Mouse (Mus musculus) embryonic facial prominence, embryonic 10.5 days (tissue): ENCODE measurements around the gene Tex37. TPM values are rescaled to one million over a fixed set of nuclear protein-coding genes. Genes with fewer than 3 reads are reported as not detected.

Source experiments
- DNase-seq: peaks from one replicate; pipeline ENCODE4 v3.0.0-alpha.2; 2017; ENCODE audit warnings: low spot score
- H3K27ac ChIP-seq: fragments of 300-500 bp; sonication (generic); replicated peaks from 2 replicates; pipeline ENCODE4 v1.5.1; 2016; ENCODE audit warnings: mild to moderate bottlenecking
- H3K27me3 ChIP-seq: fragments of 300-500 bp; sonication (generic); replicated peaks from 2 replicates; pipeline ENCODE4 v1.6.1; 2016; ENCODE audit warnings: low read depth, mild to moderate bottlenecking; ENCODE audit not compliant: poor library complexity, severe bottlenecking
- H3K36me3 ChIP-seq: fragments of 300-500 bp; sonication (generic); replicated peaks from 2 replicates; pipeline ENCODE4 v1.6.1; 2016; ENCODE audit warnings: mild to moderate bottlenecking, moderate library complexity
- H3K4me1 ChIP-seq: fragments of 300-500 bp; sonication (generic); 2 replicates; pipeline ENCODE4 v1.6.1; 2016
- H3K4me3 ChIP-seq: fragments of 300-500 bp; sonication (generic); 2 replicates; pipeline ENCODE4 v1.5.1; 2016; ENCODE audit warnings: mild to moderate bottlenecking, moderate library complexity
- H3K9me3 ChIP-seq: fragments of 300-500 bp; sonication (generic); 2 replicates; pipeline ENCODE4 v1.6.1; 2016; ENCODE audit warnings: mild to moderate bottlenecking
- WGBS: fragments of 180-500 bp; shearing (Covaris S2); methylation state at CpG from one replicate; pipeline ENCODE4 v1.1.7; 2016; 5-methylcytosine and 5-hydroxymethylcytosine counted together
- polyA plus RNA-seq: library from polyadenylated mRNA; unstranded; fragments of >200 nt; fragmentation: Nextera tagmentation; extraction: Ambion mirVana; gene quantifications from 2 replicates; pipeline ENCODE4 v1.2.1, GENCODE M21; 2016

Tex37 gene
- polyA plus RNA-seq, 1 experiment from 2014 or later, result not detected

DNA sequence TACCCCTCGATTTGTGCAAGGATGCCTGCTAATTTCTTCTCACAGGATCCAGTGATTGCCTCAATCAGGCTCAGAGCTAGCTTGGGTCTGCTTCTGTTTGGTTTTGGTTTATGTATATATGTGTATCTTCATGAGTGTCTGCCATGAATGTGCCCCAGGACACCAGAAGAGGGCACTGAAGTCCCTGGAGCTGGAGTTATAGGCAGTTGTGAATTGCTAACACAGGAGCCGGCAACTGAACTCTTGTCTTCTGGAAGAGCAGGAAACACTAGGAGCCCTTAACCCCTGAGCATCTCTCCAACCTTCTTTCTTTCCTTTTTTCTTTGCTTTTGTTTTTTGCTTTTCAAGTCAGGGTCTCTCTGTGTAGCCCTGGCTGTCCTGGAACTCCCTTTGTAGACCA is 13.1 kb upstream of the Tex37 start:
- 86% methylated on average over 2 of the region's 2 CpGs for WGBS
- DNase-seq, result no peak
- H3K27ac ChIP-seq, result no peak overlapping the region

DNA sequence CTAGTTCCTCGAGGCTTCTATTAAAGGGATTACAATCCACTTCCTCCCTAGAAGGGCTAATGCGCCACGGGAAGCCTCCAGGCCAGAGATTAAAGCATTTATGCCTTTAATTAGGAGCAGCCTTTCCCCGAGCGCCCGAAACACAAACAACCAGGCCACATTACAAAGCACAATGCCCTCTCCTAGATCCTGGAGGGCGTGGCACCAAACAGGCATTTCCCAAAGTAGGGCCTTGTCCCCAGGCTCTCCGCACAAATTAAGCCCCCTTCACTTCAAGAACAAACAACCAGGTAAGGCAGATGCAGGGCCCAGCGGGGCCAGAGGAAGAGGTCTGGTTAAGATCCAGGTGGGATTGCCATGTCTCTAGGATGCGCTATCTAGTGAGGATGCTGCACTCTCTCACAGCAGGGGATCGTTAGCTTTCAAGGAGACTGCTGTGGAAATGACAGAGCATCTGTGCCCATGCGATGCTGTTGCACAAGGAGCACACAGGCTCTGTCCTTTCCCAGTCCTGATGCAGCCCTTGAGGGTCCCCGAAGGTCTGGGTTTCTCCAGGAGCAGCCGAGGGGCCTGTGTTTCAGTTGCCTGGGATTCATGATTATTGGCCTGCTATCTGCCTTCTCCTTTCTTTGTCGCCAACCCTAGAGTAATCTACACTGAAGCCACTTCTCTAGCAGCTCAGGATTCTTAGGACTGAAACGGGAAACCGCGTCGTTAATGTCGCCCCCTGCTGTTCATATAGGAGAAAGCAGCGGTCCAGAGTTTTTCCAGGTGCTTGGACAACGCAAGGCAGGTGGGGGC is 2.7 kb upstream of the Tex37 start:
- peak; percentile 71 for DNase-seq
- Histone ChIP-seq H3K4me1 (peaks cover 11% of the 10 kb centered on the region), H3K9me3 (no peaks in the 10 kb centered on the region), H3K27me3 (0 out of 2 replicates have a peak, but pooled peaks cover 4% of the 10 kb centered on the region), H3K27ac (peak overlapping the region; percentile 70), H3K4me3 (peak overlapping the region; percentile 49), H3K36me3 (no peaks in the 10 kb centered on the region)
- WGBS, result 1% methylated on average over 22 of the region's 22 CpGs

More for the DNA sequence above, 13.1 kb upstream of the Tex37 start:
- Histone ChIP-seq H3K9me3 (no peaks in the 10 kb centered on the region), H3K4me1 (peaks cover 5% of the 10 kb centered on the region; the same call in 1 of the 2 replicates), H3K36me3 (no peaks in the 10 kb centered on the region), H3K27me3 (no peaks in the 10 kb centered on the region), H3K4me3 (no peak overlapping the region)

DNA sequence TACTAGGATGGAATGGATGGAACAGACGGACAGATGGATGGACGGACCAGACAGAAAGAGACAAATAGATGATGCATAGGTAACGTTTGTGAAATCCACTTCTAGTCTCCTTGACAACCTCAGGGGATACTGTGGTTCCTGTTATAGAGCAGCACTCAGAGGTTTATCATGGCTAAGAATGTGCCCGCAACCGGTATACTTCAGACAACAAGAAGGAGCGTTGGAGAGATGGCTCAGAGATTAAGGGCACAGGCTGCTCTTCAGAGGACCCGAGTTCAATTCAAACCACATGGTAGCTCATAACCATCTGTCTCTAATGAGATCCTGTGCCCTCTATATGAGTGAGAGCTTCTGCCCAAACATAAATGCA is 6.3 kb downstream of the Tex37 start:
- Histone ChIP-seq H3K36me3 (no peaks in the 10 kb centered on the region), H3K9me3 (no peaks in the 10 kb centered on the region), H3K27me3 (peaks cover 26% of the 10 kb centered on the region), H3K4me3 (no peak overlapping the region), H3K4me1 (peaks cover 12% of the 10 kb centered on the region), H3K27ac (no peak overlapping the region)
- WGBS, result 70% methylated on average over 7 of the region's 7 CpGs
- no peak for DNase-seq

DNA sequence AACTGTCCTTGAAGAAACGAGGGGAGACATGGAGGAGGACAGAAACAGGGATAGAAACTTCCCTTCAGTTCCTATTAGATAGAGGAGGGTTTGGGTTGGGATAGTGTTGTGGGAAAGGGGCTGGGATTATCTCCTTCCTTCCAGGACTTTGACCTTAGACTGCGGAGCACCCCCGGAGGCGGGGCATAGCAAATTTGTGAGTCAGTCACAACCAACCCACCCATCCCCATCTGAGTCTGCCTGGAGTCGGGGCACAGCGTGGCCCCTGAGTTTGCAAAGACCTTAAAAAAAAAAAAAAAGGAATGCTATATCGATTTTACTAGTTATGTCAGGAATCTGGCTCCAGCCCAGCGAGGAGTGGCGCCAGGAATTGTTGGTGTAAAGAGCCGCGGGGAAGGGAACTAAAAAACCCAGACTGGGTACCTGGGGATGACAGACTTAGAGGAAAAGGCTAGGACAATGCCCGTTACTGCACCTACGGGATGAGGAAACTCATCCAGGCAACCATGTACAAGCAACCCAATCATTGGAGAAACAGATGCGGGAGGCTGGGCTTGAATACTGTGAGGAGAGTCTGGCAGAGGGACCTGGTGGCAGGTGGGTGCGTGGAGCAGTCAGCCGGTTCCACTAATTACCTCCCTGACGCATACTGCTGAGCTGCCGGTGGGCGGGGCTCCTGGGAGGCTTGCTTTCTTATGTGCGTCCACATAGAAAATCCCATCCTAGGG is 6.9 kb downstream of the Tex37 start:
- Histone ChIP-seq H3K27me3 (peaks cover 26% of the 10 kb centered on the region), H3K27ac (no peak overlapping the region), H3K4me1 (peaks cover 12% of the 10 kb centered on the region), H3K4me3 (peak overlapping the region; percentile 33; the same call in 1 of the 2 replicates), H3K36me3 (peaks cover 1% of the 10 kb centered on the region), H3K9me3 (no peaks in the 10 kb centered on the region)
- DNase-seq, result peak; percentile 28
- WGBS, result 11% methylated on average over 20 of the region's 20 CpGs

DNA sequence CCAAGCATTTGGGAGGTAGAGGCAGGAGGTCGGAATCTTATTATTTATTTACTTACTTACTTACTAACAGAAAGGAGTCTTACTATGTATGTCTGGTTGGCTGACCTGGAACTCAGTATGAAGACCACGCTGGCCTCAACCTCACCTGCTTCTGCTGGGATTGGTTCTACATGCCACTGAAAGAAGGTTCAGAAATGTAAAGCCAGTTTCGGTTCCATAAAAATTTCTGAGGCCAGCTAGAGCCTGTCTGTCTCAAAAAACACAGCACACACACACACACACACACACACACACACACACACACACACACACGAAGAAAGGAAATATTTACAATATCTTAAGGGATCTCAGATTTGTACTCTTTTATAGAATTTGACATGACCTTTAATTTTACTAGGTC is 8.4 kb downstream of the Tex37 start:
- Histone ChIP-seq H3K27me3 (peaks cover 26% of the 10 kb centered on the region), H3K27ac (no peak overlapping the region), H3K4me1 (peaks cover 12% of the 10 kb centered on the region), H3K36me3 (peaks cover 17% of the 10 kb centered on the region), H3K9me3 (no peaks in the 10 kb centered on the region), H3K4me3 (no peak overlapping the region)
- 76% methylated on average over 4 of the region's 4 CpGs for WGBS
- DNase-seq, result no peak

DNA sequence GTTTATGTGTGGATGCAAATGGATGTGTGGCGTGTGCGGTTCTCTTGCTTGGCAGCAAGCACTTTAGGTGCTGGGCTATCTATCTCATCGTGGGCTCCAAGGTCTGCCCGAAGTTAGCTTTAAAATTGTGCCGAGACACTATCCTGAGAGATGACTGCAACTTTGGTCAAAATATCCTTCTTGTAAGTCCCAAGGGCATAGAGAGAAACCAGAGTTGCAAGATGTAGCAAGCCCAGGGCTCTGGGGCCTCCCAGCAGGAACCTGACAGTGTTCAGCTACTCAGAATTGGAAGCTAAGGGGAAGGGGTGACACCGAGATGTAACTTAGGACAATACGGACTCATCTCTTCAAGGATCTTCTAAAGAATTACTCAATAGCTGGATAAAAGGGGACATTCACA is 9.2 kb downstream of the Tex37 start:
- Histone ChIP-seq H3K4me1 (peaks cover 12% of the 10 kb centered on the region), H3K4me3 (no peak overlapping the region), H3K9me3 (no peaks in the 10 kb centered on the region), H3K27me3 (peaks cover 26% of the 10 kb centered on the region), H3K27ac (no peak overlapping the region), H3K36me3 (peaks cover 20% of the 10 kb centered on the region)
- WGBS, result 92% methylated on average over 7 of the region's 7 CpGs
- no peak for DNase-seq

DNA sequence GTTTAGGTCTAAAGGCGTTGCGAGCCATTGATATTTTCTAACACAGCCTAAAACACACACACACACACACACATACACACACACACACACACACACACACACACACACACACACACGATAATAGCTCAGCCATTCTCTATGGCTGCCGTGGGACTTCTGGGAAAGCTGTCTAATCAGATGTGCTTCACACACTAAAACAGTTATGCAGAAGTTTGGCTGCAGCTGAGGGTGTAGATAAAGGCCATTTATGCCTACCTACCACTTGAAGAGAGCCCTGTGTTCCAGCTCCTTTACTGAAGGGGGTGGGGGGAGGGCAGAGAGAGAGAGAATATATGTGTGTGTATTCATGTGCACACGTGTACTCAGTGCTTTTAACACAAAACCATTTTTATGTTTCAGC is 15.0 kb downstream of the Tex37 start:
- H3K27ac ChIP-seq, result no peak overlapping the region
- no peak overlapping the region for H3K4me3 ChIP-seq
- no peaks in the 10 kb centered on the region; the same call in 1 of the 2 replicates for H3K4me1 ChIP-seq
- no peaks in the 10 kb centered on the region for H3K9me3 ChIP-seq
- WGBS, result 93% methylated on average over 5 of the region's 5 CpGs
- no peak for DNase-seq
- H3K27me3 ChIP-seq, result no peaks in the 10 kb centered on the region
- peaks cover 52% of the 10 kb centered on the region for H3K36me3 ChIP-seq

DNA sequence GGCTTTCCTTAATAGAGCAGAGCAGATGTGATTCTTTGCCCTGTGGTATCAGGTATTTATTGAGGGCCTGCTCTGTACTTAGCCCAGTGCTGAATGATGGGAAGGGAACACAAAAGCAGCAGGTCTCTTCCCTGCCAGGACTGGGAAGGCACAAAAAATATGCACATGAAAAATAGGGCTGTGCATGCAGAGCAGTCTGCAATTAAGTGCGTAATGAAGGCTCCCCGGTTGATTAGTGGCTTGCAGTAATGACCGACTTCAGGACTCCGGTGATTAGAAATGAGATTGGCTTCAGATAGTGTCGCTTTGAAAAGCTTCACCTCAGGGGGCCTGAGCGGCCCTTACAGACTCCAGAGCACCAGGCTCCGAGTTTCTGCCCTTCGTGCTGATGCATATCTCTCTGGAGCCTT is 19.1 kb downstream of the Tex37 start:
- WGBS, result 27% methylated on average over 8 of the region's 8 CpGs
- DNase-seq, result no peak
- no peak overlapping the region for H3K4me3 ChIP-seq

DNA sequence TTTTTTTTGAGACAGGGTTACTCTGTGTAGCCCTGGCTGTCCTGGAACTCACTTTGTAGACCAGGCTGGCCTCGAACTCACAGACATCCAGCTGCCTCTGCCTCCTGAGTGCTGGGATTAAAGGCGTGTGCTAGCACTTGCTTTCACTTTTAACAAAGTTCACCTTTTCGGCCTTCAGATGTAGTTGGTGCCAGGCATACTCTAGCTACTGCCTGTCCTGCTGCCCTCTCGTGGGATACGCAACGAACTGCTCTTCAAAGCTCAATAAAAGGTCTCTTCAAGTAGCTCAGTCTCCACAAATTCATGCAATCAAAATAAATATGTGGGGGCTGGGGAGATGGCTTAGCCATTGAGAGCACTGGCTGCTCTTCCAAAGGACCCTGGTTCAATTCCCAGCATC is 20.6 kb downstream of the Tex37 start:
- Histone ChIP-seq H3K27ac (no peak overlapping the region), H3K27me3 (no peaks in the 10 kb centered on the region), H3K4me1 (no peaks in the 10 kb centered on the region; the same call in 1 of the 2 replicates), H3K36me3 (peaks cover 68% of the 10 kb centered on the region), H3K4me3 (no peak overlapping the region), H3K9me3 (no peaks in the 10 kb centered on the region)
- DNase-seq, result no peak
- WGBS, result 79% methylated on average over 6 of the region's 6 CpGs

More for the DNA sequence above, 19.1 kb downstream of the Tex37 start:
- H3K9me3 ChIP-seq, result no peaks in the 10 kb centered on the region
- peaks cover 65% of the 10 kb centered on the region for H3K36me3 ChIP-seq
- no peaks in the 10 kb centered on the region for H3K27me3 ChIP-seq
- no peaks in the 10 kb centered on the region; the same call in 1 of the 2 replicates for H3K4me1 ChIP-seq
- H3K27ac ChIP-seq, result no peak overlapping the region

DNA sequence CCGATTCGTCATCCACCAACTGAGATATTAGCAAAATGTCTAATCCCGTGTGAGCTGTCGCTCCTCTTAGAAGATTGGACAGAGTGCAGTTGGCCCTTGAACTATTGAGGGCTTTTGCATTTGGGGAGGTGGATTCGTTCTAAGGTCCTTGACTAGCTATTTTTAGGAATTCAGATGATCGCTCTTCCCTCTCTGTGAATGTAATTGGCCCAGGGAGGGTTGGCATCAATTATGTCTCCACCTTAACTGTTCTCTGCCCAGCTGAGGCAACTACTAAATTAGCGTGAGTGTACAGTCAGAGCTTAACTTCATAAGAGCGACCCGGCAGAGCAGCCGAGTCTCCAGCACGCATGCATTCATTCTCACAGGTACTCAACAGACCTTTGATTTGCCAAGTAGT is 30.7 kb downstream of the Tex37 start:
- H3K4me1 ChIP-seq, result no peaks in the 10 kb centered on the region
- peaks cover 94% of the 10 kb centered on the region for H3K36me3 ChIP-seq
- no peak overlapping the region for H3K4me3 ChIP-seq
- H3K9me3 ChIP-seq, result no peaks in the 10 kb centered on the region
- 91% methylated on average over 11 of the region's 11 CpGs for WGBS
- no peak overlapping the region for H3K27ac ChIP-seq
- no peaks in the 10 kb centered on the region for H3K27me3 ChIP-seq
- no peak for DNase-seq

DNA sequence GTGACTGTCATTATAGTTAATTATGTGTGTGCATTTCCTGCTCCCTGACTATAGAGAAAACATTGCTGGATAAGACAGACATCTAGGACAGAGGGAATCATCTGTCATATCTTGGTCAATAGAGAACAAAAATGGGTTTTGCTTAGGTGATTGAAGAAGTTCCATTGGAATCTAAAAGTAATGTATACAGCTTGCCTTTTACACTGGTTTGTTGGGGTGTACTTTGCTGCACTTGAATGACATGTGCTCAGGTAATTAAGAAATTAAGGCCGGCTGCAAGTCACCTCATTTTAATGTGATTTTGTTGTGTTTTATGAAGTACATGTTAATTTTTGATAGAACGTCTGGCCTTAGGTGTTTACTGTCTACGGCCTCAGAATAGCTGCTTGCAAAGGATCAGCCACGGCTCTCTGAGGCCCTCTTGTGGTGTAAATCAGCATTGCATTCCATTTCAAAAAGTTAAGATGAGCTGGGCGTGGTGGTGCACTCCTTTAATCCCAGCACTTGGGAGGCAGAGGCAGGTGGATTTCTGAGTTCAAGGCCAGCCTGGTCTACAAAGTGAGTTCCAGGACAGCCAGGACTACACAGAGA is 37.9 kb downstream of the Tex37 start:
- Histone ChIP-seq H3K27ac (no peak overlapping the region), H3K9me3 (no peaks in the 10 kb centered on the region), H3K4me1 (no peaks in the 10 kb centered on the region), H3K27me3 (no peaks in the 10 kb centered on the region), H3K4me3 (no peak overlapping the region), H3K36me3 (peaks cover 41% of the 10 kb centered on the region)
- DNase-seq, result peak; percentile 67
- 21% methylated on average over 5 of the region's 5 CpGs for WGBS

DNA sequence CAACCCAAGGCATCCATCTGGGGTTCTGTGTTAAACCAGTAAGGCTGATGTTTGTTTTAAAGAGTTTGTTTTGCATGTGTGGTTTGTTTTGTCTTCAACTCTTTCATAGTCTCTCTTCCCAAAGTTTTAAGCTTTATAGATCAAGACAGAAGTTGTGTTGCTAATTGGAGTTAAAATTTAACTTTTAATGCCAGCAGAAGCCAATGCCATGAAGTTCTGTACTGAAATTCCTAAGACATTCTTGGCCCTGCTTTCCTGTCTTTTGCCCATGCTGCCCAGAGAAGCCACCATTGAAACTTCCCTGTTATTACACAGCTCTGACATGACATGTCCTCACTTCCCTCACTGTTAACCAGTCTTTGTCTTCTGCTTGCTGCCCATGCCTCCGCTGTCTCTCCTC is 43.7 kb downstream of the Tex37 start:
- peaks cover 8% of the 10 kb centered on the region for H3K36me3 ChIP-seq
- WGBS, result 97% methylated on average over 1 of the region's 1 CpGs
- no peak for DNase-seq
- H3K27me3 ChIP-seq, result no peaks in the 10 kb centered on the region
- H3K4me3 ChIP-seq, result no peak overlapping the region
- H3K27ac ChIP-seq, result no peak overlapping the region
- no peaks in the 10 kb centered on the region for H3K9me3 ChIP-seq
- 0 out of 2 replicates have a peak, but pooled peaks cover 3% of the 10 kb centered on the region for H3K4me1 ChIP-seq
